ENCODE assay signal across 30 mouse cellular contexts in the genomic region with DNA sequence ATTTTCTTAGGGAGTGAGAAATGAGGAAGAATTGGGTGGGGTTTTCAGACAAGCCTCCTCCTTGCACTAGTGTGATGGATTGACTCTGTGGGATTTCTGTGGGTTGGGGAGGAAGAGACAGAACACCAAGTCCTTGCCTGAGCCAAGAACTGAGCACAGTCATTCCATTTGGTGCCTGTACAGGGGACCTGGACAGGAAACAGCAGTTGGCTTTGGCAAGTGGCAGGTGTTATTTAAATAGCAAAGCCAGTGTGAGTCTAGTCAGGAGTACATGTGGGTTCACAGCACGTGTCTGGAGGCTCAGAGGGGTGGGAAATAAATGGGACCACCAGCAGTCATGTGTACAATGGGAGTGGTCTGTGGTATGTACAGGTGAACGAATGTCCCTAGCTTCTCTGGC.
DNase-seq lines count a peak whose midpoint lies in the region; ATAC-seq lines count a peak whose summit lies in the region.
"Had no signal": no experiment of that assay in that cellular context is flagged by ENCODE, and none has a peak within 500 bp of the region (broad histone marks: within the 10 kb centered on the region; RNA-seq: fewer than 3 reads in every experiment).

No protein-coding gene starts in this region.

- DNase-seq in heart, postnatal 4 days: no peak
- DNase-seq in cerebellum, adult 11 months: peak; percentile 74
- peak; percentile 75 for DNase-seq in cerebellum, adult 8-10 months
- DNase-seq in cerebellum, postnatal 25 days: peak; percentile 80 to 81
- no peak for DNase-seq in spleen, postnatal 4 days (ENCODE audit: low spot score in 2 of 2)
- no peak for DNase-seq in liver, embryonic 11.5 days (ENCODE audit: low spot score)
- no peak for DNase-seq in ovary, postnatal 14 days (ENCODE audit: low spot score)
- DNase-seq: adrenal gland, postnatal 10 days; gastrocnemius, postnatal 25 days; kidney, adult 2 months; kidney, postnatal 4 days; liver, postnatal 0 days; lung, postnatal 4 days; thymus, adult 18-20 months; thymus, postnatal 4 days had no signal

- H3K4me2 ChIP-seq in heart, embryonic 14.5 days (ENCODE audit: low read length): no peak overlapping the region
- no peak overlapping the region for H3K4me2 ChIP-seq in liver, embryonic 11.5 days
- H3K4me2 ChIP-seq: heart, embryonic 12.5 days; hindbrain, embryonic 12.5 days; intestine, embryonic 15.5 days; limb, embryonic 12.5 days; midbrain, embryonic 12.5 days; neural tube, embryonic 12.5 days had no signal

- no peak overlapping the region for H3K4me3 ChIP-seq in heart, embryonic 14.5 days (ENCODE audit: control insufficient read depth in 1 of 2, insufficient read depth in 1 of 2, low read depth in 1 of 2, low read length in 2 of 2)
- no peak overlapping the region for H3K4me3 ChIP-seq in liver, embryonic 11.5 days (ENCODE audit: low read depth, low read length)
- H3K4me3 ChIP-seq: erythroblast, embryonic 14.5 days; heart, adult 2 months; heart, embryonic 12.5 days; hindbrain, embryonic 12.5 days; intestine, embryonic 15.5 days; left cerebral cortex, adult 2 months; limb, embryonic 12.5 days; megakaryocyte, embryonic 14.5 days; midbrain, embryonic 12.5 days; myocyte; neural tube, embryonic 12.5 days had no signal

- peaks cover 6% of the 10 kb centered on the region; the same call in 1 of the 2 replicates for H3K27me3 ChIP-seq in heart, embryonic 14.5 days (ENCODE audit: control insufficient read depth, insufficient read depth, low read length)
- H3K27me3 ChIP-seq in liver, embryonic 11.5 days (replicated peaks; ENCODE audit: control insufficient read depth, insufficient read depth, low read length): no peaks in the 10 kb centered on the region
- H3K27me3 ChIP-seq: heart, embryonic 12.5 days; hindbrain, embryonic 12.5 days; intestine, embryonic 15.5 days; megakaryocyte, embryonic 14.5 days; neural tube, embryonic 12.5 days; Patski had no signal

- H3K9ac ChIP-seq in heart, embryonic 14.5 days (ENCODE audit: low read length): no peak overlapping the region
- H3K9ac ChIP-seq in liver, embryonic 11.5 days (ENCODE audit: low read depth, low read length): no peak overlapping the region
- H3K9ac ChIP-seq: heart, embryonic 12.5 days; hindbrain, embryonic 12.5 days; intestine, embryonic 15.5 days; limb, embryonic 12.5 days; liver, postnatal 0 days; midbrain, embryonic 12.5 days; neural tube, embryonic 12.5 days had no signal

- H3K27ac ChIP-seq in heart, embryonic 14.5 days (replicated peaks in 1 of 2; ENCODE audit: control insufficient read depth in 1 of 2, insufficient read depth in 1 of 2, low read depth in 2 of 2, low read length in 2 of 2): no peak overlapping the region
- H3K27ac ChIP-seq in liver, embryonic 11.5 days (ENCODE audit: low read depth, low read length): no peak overlapping the region
- H3K27ac ChIP-seq: heart, adult 2 months; hindbrain, embryonic 12.5 days; hindbrain, postnatal 0 days; intestine, embryonic 15.5 days; left cerebral cortex, adult 2 months; limb, embryonic 12.5 days; midbrain, embryonic 12.5 days; neural tube, embryonic 12.5 days; stomach, postnatal 0 days had no signal

- peaks cover 0 to 2% of the 10 kb centered on the region in 2 experiments; a peak in 1 of 4 replicates for H3K4me1 ChIP-seq in heart, embryonic 14.5 days (ENCODE audit: control insufficient read depth in 2 of 2, insufficient read depth in 2 of 2, low read length in 2 of 2)
- H3K4me1 ChIP-seq in liver, embryonic 11.5 days (replicated peaks; ENCODE audit: control insufficient read depth, insufficient read depth, low read length): no peaks in the 10 kb centered on the region
- H3K4me1 ChIP-seq: hindbrain, embryonic 12.5 days; intestine, embryonic 15.5 days; megakaryocyte, embryonic 14.5 days; midbrain, embryonic 12.5 days; neural tube, embryonic 12.5 days had no signal

- H3K9me3 ChIP-seq in heart, embryonic 14.5 days (ENCODE audit: control insufficient read depth, low read length): 0 out of 2 replicates have a peak, but pooled peaks cover 2% of the 10 kb centered on the region
- H3K9me3 ChIP-seq in liver, embryonic 11.5 days (ENCODE audit: control insufficient read depth, low read length): no peaks in the 10 kb centered on the region
- H3K9me3 ChIP-seq: heart, embryonic 12.5 days; hindbrain, embryonic 12.5 days; intestine, embryonic 15.5 days; limb, embryonic 12.5 days; midbrain, embryonic 12.5 days; neural tube, embryonic 12.5 days had no signal

- 51% methylated on average over 2 of the region's 2 CpGs for WGBS in heart, embryonic 14.5 days
- WGBS in liver, embryonic 11.5 days: 48% methylated on average over 2 of the region's 2 CpGs

- ATAC-seq in heart, embryonic 14.5 days (ENCODE audit: insufficient number of reproducible peaks, insufficient read depth, low FRiP score, low read depth): 0 out of 2 replicates have a peak, but pooled peaks have one; percentile 39
- no peak for ATAC-seq in liver, embryonic 11.5 days (replicated peaks; ENCODE audit: low FRiP score)
- ATAC-seq: hindbrain, postnatal 0 days; intestine, embryonic 15.5 days; liver, postnatal 0 days; Patski had no signal

- H3K36me3 ChIP-seq in heart, embryonic 14.5 days (ENCODE audit: control insufficient read depth, insufficient read depth, low read length): no peaks in the 10 kb centered on the region
- H3K36me3 ChIP-seq in liver, embryonic 11.5 days (ENCODE audit: control insufficient read depth, insufficient read depth, low read length): no peaks in the 10 kb centered on the region
- H3K36me3 ChIP-seq: heart, embryonic 12.5 days; hindbrain, embryonic 12.5 days; intestine, embryonic 15.5 days; limb, embryonic 12.5 days; midbrain, embryonic 12.5 days; neural tube, embryonic 12.5 days had no signal

Comparison
In these comparisons a context has a peak if more than half of its experiments do, and no peak if none do; other contexts are left out.
1. DNase-seq: peak in cerebellum, adult 11 months (single experiment), cerebellum, adult 8-10 months (single experiment) and cerebellum, postnatal 25 days (2 of 2); none in heart, postnatal 4 days (single experiment), spleen, postnatal 4 days (0 of 2), liver, embryonic 11.5 days (single experiment) and ovary, postnatal 14 days (single experiment).